Mouse (Mus musculus): Measurements from ENCODE around the gene Cela2a. TPM values are rescaled to one million over a fixed set of nuclear protein-coding genes. Genes with fewer than 3 reads are reported as not detected.
"Not testable (repeated sequence)": the region's sequence is repeated elsewhere in the genome, so short reads cannot be mapped to it uniquely, and the experiment has no call there.

Gene Cela2a
- total and polyA plus RNA-seq, 3 experiments = not detected

- peaks cover 69% of the 10 kb centered on the region for H3K36me3 ChIP-seq (replicated peaks)
- H3K9me3 ChIP-seq (replicated peaks) = no peaks in the 10 kb centered on the region
- ATAC-seq (ENCODE audit: extremely low read depth, insufficient number of reproducible peaks, low FRiP score, poor library complexity, severe bottlenecking) (no peak), DNase-seq (ENCODE audit: low spot score) (no peak)
- peaks cover 30% of the 10 kb centered on the region for H3K4me1 ChIP-seq (ENCODE audit: insufficient read depth, low read depth, low read length)
- H3K27me3 ChIP-seq (ENCODE audit: insufficient read depth, low read length) = no peaks in the 10 kb centered on the region
- TF ChIP-seq GATA2 (IDR thresholded peaks at IDR 0.05; ENCODE audit: borderline replicate concordance, low read depth, low read length) = no peak
- TF ChIP-seq CTCF (IDR thresholded peaks at IDR 0.05; ENCODE audit: low read depth, low read length) = no peak
- TF ChIP-seq TAL1 (conservative IDR thresholded peaks at IDR 0.05; ENCODE audit: low read depth, low read length) = no peak
- no peak for TF ChIP-seq POLR2AphosphoS5 (IDR thresholded peaks at IDR 0.05; ENCODE audit: insufficient replicate concordance, low read depth, low read length)
- no peak for TF ChIP-seq GATA1 (IDR thresholded peaks at IDR 0.05; ENCODE audit: borderline replicate concordance, low read length)
- H3K4me3 ChIP-seq (ENCODE audit: low read depth, low read length) = no peak overlapping the region
These were observed 38.9 kb downstream of the Cela2a start for GRCm38 (mm10) chr4:141787046-141787445.

GRCm38 (mm10) chr4:141786141-141786540 is 39.8 kb downstream of the Cela2a start:
- Histone ChIP-seq H3K27me3 (ENCODE audit: insufficient read depth, low read length) (no peaks in the 10 kb centered on the region), H3K9me3 (replicated peaks) (no peaks in the 10 kb centered on the region), H3K4me1 (ENCODE audit: insufficient read depth, low read depth, low read length) (peaks cover 22% of the 10 kb centered on the region), H3K36me3 (replicated peaks) (peaks cover 78% of the 10 kb centered on the region), H3K4me3 (ENCODE audit: low read depth, low read length) (no peak overlapping the region)
- ATAC-seq (ENCODE audit: extremely low read depth, insufficient number of reproducible peaks, low FRiP score, poor library complexity, severe bottlenecking) (no peak), DNase-seq (ENCODE audit: low spot score) (no peak)
- TF ChIP-seq GATA2 (IDR thresholded peaks at IDR 0.05; ENCODE audit: borderline replicate concordance, low read depth, low read length) (no peak), POLR2AphosphoS5 (IDR thresholded peaks at IDR 0.05; ENCODE audit: insufficient replicate concordance, low read depth, low read length) (no peak)

- Histone ChIP-seq H3K4me3 (ENCODE audit: low read depth, low read length) (no peak overlapping the region), H3K4me1 (ENCODE audit: insufficient read depth, low read depth, low read length) (peaks cover 16% of the 10 kb centered on the region), H3K36me3 (replicated peaks) (peaks cover 91% of the 10 kb centered on the region), H3K27me3 (ENCODE audit: insufficient read depth, low read length) (no peaks in the 10 kb centered on the region), H3K9me3 (replicated peaks) (no peaks in the 10 kb centered on the region)
- DNase-seq (ENCODE audit: low spot score) (no peak), ATAC-seq (ENCODE audit: extremely low read depth, insufficient number of reproducible peaks, low FRiP score, poor library complexity, severe bottlenecking) (no peak)
- TF ChIP-seq GATA2 (IDR thresholded peaks at IDR 0.05; ENCODE audit: borderline replicate concordance, low read depth, low read length) (no peak), GATA1 (IDR thresholded peaks at IDR 0.05; ENCODE audit: borderline replicate concordance, low read length) (no peak), CTCF (IDR thresholded peaks at IDR 0.05; ENCODE audit: low read depth, low read length) (no peak), POLR2AphosphoS5 (IDR thresholded peaks at IDR 0.05; ENCODE audit: insufficient replicate concordance, low read depth, low read length) (no peak), TAL1 (conservative IDR thresholded peaks at IDR 0.05; ENCODE audit: low read depth, low read length) (no peak)
These were observed 41.1 kb downstream of the Cela2a start for GRCm38 (mm10) chr4:141784835-141785234.

DNA sequence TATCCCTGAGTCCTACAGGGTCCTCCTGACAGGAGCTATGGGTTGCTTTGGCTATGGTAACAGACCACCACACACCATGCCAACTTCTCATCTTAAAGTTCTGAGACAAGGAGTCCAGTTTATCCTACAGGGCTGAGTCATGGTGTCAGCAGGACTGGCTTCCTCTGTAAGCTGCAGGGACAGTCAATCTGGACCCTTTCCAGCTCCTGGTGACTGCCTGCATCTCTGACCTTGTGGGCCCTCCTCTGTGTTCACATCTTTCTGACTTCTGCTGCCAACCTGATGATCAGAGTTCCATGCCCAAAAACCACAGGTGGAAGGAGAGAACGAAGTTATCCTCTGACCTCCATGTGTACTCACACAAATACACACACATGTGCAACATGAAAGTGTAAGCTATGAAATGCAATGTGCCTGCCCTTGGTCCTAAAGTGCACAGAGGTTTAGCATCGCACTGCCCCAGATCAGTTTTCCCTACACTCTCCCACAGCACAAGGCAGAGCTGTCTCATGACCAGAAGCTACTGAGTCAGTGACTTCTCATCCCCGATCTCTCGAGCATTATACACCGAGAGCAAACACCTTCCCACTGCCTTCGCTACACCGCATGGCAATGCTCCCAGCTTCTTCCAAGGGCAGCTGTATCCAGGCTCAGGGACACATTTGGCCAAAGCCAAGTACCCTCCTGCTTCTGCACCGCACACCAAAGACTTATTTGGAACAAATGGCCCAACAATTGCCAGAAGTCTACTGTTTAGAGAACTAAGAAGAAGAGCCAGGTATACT is 44.6 kb downstream of the Cela2a start:
- H3K36me3 ChIP-seq (replicated peaks) = peaks cover 98% of the 10 kb centered on the region
- no peak for DNase-seq (ENCODE audit: low spot score)
- no peak overlapping the region for H3K4me3 ChIP-seq (ENCODE audit: low read depth, low read length)
- no peak for ATAC-seq (ENCODE audit: extremely low read depth, insufficient number of reproducible peaks, low FRiP score, poor library complexity, severe bottlenecking)
- peaks cover 7% of the 10 kb centered on the region for H3K4me1 ChIP-seq (ENCODE audit: insufficient read depth, low read depth, low read length)
- H3K27me3 ChIP-seq (ENCODE audit: insufficient read depth, low read length) = no peaks in the 10 kb centered on the region
- TF ChIP-seq TAL1 (conservative IDR thresholded peaks at IDR 0.05; ENCODE audit: low read depth, low read length) = no peak
- TF ChIP-seq GATA2 (IDR thresholded peaks at IDR 0.05; ENCODE audit: borderline replicate concordance, low read depth, low read length) = no peak
- no peak for TF ChIP-seq CTCF (IDR thresholded peaks at IDR 0.05; ENCODE audit: low read depth, low read length)
- no peak for TF ChIP-seq GATA1 (IDR thresholded peaks at IDR 0.05; ENCODE audit: borderline replicate concordance, low read length)
- no peaks in the 10 kb centered on the region for H3K9me3 ChIP-seq (replicated peaks)

GRCm38 (mm10) chr4:141779828-141780227 is 46.1 kb downstream of the Cela2a start:
- H3K27me3 ChIP-seq (ENCODE audit: insufficient read depth, low read length) = no peaks in the 10 kb centered on the region
- no peak overlapping the region for H3K4me3 ChIP-seq (ENCODE audit: low read depth, low read length)
- H3K9me3 ChIP-seq (replicated peaks) = no peaks in the 10 kb centered on the region
- no peak for TF ChIP-seq TAL1 (conservative IDR thresholded peaks at IDR 0.05; ENCODE audit: low read depth, low read length)
- no peak for TF ChIP-seq GATA1 (IDR thresholded peaks at IDR 0.05; ENCODE audit: borderline replicate concordance, low read length)
- TF ChIP-seq POLR2AphosphoS5 (IDR thresholded peaks at IDR 0.05; ENCODE audit: insufficient replicate concordance, low read depth, low read length) = no peak
- TF ChIP-seq GATA2 (IDR thresholded peaks at IDR 0.05; ENCODE audit: borderline replicate concordance, low read depth, low read length) = no peak
- TF ChIP-seq CTCF (IDR thresholded peaks at IDR 0.05; ENCODE audit: low read depth, low read length) = no peak
- peaks cover 5% of the 10 kb centered on the region for H3K4me1 ChIP-seq (ENCODE audit: insufficient read depth, low read depth, low read length)
- ATAC-seq (ENCODE audit: extremely low read depth, insufficient number of reproducible peaks, low FRiP score, poor library complexity, severe bottlenecking) (no peak), DNase-seq (ENCODE audit: low spot score) (no peak)
- H3K36me3 ChIP-seq (replicated peaks) = peaks cover 98% of the 10 kb centered on the region

- not testable (repeated sequence) for DNase-seq (ENCODE audit: low spot score); H3K4me3 ChIP-seq (ENCODE audit: low read depth, low read length); H3K9me3 ChIP-seq (replicated peaks); ATAC-seq (ENCODE audit: extremely low read depth, insufficient number of reproducible peaks, low FRiP score, poor library complexity, severe bottlenecking); H3K27me3 ChIP-seq (ENCODE audit: insufficient read depth, low read length)
- Histone ChIP-seq H3K36me3 (replicated peaks) (peaks cover 90% of the 10 kb centered on the region), H3K4me1 (ENCODE audit: insufficient read depth, low read depth, low read length) (peaks cover 44% of the 10 kb centered on the region)
These were observed 52.9 kb downstream of the Cela2a start for GRCm38 (mm10) chr4:141773019-141773418.
